Mouse (Mus musculus) bone marrow macrophage, adult 2 months (primary cell): ENCODE measurements around the gene Mfsd7a.

Experiments
- CTCF ChIP-seq: IDR thresholded peaks from 2 replicates; pipeline ENCODE4 v1.5.1; 2012; ENCODE audit warnings: low read depth, mild to moderate bottlenecking, low read length, moderate library complexity
- POLR2A ChIP-seq: IDR thresholded peaks from 2 replicates; pipeline ENCODE4 v1.6.1; 2012; ENCODE audit warnings: mild to moderate bottlenecking, low read depth, low read length, borderline replicate concordance

GRCm38 (mm10) chr5:108446973-108447372, 1.7 kb downstream of the Mfsd7a start:
- TF ChIP-seq CTCF (no peak), POLR2A (no peak)
